Mouse (Mus musculus) brown adipose tissue, adult 24 weeks (tissue): ENCODE data around the gene Ovca2. TPM values are rescaled to one million over a fixed set of nuclear protein-coding genes. Genes with fewer than 3 reads are reported as not detected.

Experiments used
- H3K27ac ChIP-seq: fragments of 200-500 bp; replicated peaks from 2 replicates; pipeline ENCODE4 v1.5.1; 2012; ENCODE audit warnings: low read depth, mild to moderate bottlenecking, low read length
- H3K4me1 ChIP-seq: fragments of 200-500 bp; 2 replicates; pipeline ENCODE4 v1.6.1; 2012; ENCODE audit warnings: low read length, mixed read lengths; ENCODE audit not compliant: control insufficient read depth, insufficient read depth, insufficient read length
- H3K4me3 ChIP-seq: fragments of 200-500 bp; 2 replicates; pipeline ENCODE4 v1.5.1; 2012; ENCODE audit warnings: low read depth, mild to moderate bottlenecking, low read length, moderate library complexity; ENCODE audit not compliant: insufficient read depth
- polyA plus RNA-seq: library from polyadenylated mRNA; stranded (reverse); fragments of >200 nt; gene quantifications from 2 replicates; pipeline ENCODE4 v1.2.4, GENCODE M21; 2012; ENCODE audit not compliant: missing spikeins, insufficient read depth, insufficient read length

Ovca2 gene
- polyA plus RNA-seq, 1 experiment, result 13.2 TPM

DNA sequence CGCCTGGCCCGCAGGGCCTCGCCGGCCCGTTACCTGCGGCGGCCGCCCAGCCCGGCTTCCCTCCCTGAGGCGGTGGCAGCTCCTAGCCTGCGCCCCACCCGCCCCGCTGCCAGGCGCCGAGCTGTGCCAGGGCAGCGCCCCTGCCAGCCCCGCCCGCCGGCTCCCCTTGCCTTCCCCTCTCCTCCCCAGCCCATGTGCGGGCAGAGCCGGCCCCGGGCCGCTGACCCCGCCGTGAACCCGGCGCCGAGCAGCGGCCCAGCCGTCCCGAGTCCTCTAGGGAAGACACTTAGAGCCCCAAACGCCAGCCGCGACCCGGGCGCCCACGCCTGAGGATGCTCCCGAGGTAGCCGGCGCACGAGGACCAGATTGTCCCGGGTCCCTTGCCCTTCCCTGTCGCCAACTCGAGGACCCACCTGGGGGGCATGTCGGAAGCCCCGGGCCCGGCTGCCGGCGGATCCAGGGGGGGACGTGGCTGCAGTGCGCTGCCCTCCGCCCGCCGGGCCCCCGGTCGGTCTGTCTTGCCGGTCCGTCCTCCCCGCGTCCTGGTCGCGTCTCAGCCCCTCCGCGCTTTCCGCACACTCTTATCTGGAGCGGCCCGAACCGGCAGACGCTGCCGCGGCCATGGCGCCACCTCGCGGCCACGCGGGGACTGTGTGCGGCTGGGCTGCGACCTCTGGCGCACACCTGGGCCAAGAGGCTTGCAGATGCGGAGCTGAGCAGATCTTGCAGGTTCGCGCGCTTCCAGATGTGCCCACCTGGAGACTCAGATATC, 9.9 kb downstream of the Ovca2 start:
- Histone ChIP-seq H3K27ac (peak overlapping the region; percentile 79), H3K4me1 (peaks cover 5% of the 10 kb centered on the region; the same call in 1 of the 2 replicates), H3K4me3 (peak overlapping the region; percentile 84)

DNA sequence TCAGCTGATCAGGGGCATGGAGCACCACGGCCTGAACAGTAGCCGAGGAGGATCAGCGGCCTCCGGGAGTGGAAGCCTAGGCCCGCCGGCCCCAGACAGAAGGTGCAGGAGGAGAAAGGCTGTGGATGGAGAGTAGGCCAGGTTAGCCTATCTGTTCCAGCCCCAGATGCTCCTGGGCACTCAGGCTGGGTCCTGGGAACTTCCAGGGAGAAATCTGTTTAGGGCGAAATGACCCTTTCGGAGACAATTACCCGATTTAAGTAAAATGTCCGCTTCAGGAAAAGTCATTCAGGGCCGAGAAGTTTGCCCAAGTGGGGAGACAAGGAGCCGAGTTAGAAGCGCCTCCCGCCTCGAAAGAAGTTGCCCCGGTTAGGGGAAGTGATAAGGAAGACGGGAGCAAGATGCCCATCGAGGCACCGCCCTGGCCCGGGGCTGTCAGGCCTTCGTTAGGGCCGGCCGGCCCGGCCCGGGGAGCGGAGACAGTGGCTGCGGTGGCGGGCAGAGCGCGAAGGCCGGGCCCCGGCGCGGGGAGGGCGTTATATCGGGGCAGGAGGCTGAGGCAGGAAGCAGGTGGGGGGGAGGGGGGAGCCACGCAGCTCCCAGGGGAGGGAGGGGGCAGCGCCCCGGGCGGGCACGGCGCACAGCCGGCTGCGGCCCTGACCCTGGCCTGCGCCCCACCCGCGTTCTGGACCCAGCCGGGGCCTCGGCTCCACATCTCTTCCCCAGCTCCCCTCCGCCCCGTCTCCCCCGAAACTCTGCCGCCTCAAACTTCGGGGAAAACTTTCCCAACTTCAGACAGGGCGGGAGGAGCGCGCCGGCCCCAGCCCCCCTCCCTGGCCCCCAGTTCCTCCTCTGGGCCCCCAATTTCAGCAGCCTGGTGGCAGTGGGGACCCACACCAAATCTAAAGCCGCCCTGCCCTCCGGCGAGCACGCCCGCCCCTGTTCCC, 10.7 kb downstream of the Ovca2 start:
- Histone ChIP-seq H3K4me1 (peaks cover 9% of the 10 kb centered on the region; the same call in 1 of the 2 replicates), H3K27ac (peak overlapping the region; percentile 81), H3K4me3 (peak overlapping the region; percentile 84)

DNA sequence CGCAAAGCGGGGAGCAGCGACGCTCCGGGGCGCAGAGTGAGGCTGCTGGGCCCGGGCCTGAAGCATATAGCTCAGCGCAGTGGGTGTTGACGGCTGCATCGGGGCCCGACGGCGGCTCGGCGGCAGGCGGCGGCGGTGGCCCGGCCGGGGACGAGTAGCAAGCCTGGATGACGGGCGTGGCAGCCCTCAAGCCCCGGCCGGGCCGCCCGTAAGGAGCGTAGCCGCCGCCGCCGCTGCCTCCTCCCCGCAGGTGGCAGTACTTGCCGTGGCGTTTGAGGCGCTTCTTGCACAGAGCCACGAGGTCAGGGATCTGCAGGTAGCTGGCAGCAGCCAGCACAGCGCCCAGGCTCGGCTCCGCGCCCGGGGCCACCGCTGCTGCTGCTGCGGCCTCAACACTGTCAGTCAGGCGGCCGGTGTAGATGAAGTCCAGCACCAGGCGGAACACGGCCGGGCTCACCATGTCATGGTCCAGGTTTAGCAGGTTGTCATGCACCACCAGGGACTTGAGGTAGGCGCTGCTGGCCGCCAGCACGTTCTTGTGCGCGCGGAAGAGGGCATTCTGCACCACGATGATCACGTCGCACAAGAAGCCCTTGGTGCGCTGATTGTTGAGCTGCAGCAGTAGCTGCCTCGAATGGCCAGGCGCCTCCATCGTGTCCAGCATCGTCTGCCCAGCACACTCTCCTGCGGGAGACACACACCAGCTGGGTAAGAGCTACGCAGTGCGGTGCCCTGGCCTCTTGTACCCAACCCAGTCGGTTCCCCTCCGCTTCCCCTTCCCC, 11.6 kb downstream of the Ovca2 start:
- Histone ChIP-seq H3K27ac (peak overlapping the region; percentile 81), H3K4me3 (peak overlapping the region; percentile 84), H3K4me1 (peaks cover 9% of the 10 kb centered on the region; the same call in 1 of the 2 replicates)

DNA sequence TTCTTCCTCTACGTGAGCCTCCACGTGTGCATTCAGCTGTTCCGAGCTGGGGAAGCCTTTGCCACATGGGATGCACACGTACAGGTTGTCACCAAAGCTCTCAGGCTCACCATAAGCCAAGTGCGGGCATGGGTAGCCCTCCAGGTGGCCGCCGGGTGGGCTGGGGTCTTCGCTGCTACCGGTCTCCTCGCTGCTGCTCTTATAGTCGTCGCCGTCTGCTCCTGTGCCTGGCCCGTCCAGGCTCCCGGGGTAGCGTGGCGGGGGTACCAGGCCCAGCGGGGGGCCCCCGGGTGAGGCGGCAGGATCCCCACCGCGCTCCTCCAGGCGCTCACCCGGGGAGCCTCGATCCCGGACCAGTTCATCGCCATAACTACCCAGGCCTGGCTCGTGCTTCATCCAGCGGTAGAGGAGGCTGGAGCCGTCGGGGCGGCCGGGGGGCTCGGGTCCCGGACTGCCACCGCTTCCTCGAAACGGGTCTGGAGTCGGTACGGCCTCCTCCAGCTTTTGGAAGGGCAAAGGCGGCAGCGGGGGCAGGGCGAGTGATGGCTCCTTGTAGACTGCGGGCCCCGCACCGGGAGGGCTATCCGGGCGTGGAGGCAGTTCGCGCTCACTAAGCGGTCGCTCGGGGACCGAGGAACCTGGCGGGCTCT, 12.3 kb downstream of the Ovca2 start:
- Histone ChIP-seq H3K27ac (peak overlapping the region; percentile 59; the same call in 1 of the 2 replicates), H3K4me1 (peaks cover 9% of the 10 kb centered on the region; the same call in 1 of the 2 replicates), H3K4me3 (peak overlapping the region; percentile 84)

- Histone ChIP-seq H3K27ac (peak overlapping the region; percentile 59), H3K4me3 (peak overlapping the region; percentile 84), H3K4me1 (peaks cover 9% of the 10 kb centered on the region; the same call in 1 of the 2 replicates)
Measured at GRCm38 (mm10) chr11:75165441-75166192, 13.0 kb downstream of the Ovca2 start.

DNA sequence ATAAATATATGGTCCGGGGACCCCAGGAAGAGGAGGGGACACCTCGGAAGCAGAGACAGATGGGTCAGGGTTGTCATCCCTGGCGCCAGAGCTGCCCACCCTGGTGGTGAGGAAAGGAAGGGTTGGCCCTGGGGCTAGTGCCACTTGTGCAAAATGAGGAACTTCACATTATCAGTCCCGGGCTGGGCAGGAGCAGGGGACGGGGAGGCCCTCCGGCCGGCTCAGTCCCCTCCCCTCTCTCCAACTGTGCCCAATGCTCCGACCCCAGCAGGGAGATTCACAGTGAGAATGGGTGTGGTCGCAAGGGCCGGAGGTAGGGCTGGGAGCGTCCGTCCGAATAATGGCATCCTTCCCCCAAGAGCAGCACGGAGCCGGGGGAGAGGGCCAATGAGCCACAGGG, 13.9 kb downstream of the Ovca2 start:
- H3K4me1 ChIP-seq, result peaks cover 9% of the 10 kb centered on the region; the same call in 1 of the 2 replicates
- peak overlapping the region; percentile 28 for H3K27ac ChIP-seq
- peak overlapping the region; percentile 84 for H3K4me3 ChIP-seq

GRCm38 (mm10) chr11:75164051-75164450, 14.6 kb downstream of the Ovca2 start:
- Histone ChIP-seq H3K4me3 (peak overlapping the region; percentile 4; the same call in 1 of the 2 replicates), H3K27ac (peak overlapping the region; percentile 4), H3K4me1 (peaks cover 9% of the 10 kb centered on the region; the same call in 1 of the 2 replicates)

- peak overlapping the region; percentile 4 for H3K27ac ChIP-seq
- H3K4me1 ChIP-seq, result peaks cover 11% of the 10 kb centered on the region; the same call in 1 of the 2 replicates
- H3K4me3 ChIP-seq, result no peak overlapping the region
Measured at GRCm38 (mm10) chr11:75163379-75163778, 15.3 kb downstream of the Ovca2 start.

DNA sequence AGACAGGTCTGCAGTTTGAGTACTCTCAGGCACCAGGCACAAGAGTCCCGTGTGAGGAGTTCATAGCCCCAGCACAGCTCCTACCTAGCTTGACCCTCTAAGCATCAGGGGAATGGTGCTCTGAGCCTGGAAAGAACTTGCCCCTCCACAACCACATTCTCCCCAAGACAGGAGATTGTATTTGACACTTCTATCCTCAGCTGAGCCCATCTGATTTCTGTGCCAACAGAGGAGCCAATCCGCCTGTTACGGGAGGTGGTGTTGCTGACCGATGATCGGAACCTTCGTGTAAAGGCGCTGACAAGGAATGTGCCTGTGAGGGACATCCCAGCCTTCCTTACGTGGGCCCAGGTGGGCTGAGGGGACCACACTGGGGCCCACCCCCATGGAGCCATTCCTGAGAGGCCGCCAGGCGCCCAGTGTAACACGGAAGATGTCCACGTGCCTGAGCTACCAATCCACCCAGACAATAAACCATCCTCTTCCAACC, 16.0 kb downstream of the Ovca2 start:
- peaks cover 13% of the 10 kb centered on the region; the same call in 1 of the 2 replicates for H3K4me1 ChIP-seq
- no peak overlapping the region for H3K4me3 ChIP-seq
- H3K27ac ChIP-seq, result peak overlapping the region; percentile 4; the same call in 1 of the 2 replicates

GRCm38 (mm10) chr11:75161417-75162008, 17.1 kb downstream of the Ovca2 start:
- Histone ChIP-seq H3K4me1 (peaks cover 19% of the 10 kb centered on the region; the same call in 1 of the 2 replicates), H3K27ac (peak overlapping the region; percentile 45; the same call in 1 of the 2 replicates), H3K4me3 (no peak overlapping the region)

DNA sequence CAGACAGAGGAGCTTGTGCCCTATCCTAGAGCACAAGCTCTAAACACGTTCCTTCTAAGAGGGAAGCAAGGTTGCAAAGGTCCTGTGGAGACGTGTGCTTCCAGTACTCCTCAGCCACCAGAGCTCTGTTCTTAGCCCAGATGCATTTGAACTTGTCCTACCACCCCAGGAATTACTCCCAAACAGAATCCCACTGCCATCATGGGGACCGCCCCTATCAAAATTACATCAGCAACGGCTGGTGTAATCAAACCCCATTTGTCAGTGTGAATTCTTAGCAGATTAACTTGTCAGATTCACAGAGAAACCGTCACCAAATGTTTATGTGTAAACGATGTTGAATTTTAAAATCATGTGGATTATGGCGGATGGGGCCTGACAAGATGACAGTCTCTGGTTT, 17.7 kb downstream of the Ovca2 start:
- Histone ChIP-seq H3K27ac (no peak overlapping the region), H3K4me3 (no peak overlapping the region), H3K4me1 (peaks cover 22% of the 10 kb centered on the region; the same call in 1 of the 2 replicates)

DNA sequence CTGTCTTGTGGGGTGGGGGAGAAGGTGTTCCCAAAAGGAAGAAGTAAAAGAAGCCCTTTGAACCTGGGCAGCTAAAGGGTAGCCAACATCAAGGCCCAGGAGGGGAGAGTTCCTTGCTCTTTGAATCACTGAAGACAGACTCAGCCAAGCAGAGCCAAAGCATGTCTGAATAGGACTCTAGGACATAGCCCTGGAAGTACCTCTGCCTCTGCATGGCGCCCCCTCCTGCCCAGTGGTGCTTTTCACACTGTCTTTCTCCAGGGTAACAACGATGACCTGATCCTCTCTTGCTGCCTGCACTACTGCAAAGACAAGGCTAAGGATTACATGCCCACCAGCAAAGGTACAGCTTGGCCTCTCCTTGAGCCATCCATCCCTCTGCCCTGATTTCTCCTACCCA, 19.1 kb downstream of the Ovca2 start:
- Histone ChIP-seq H3K4me1 (peaks cover 19% of the 10 kb centered on the region; the same call in 1 of the 2 replicates), H3K4me3 (no peak overlapping the region), H3K27ac (peak overlapping the region; percentile 24)

- peaks cover 26% of the 10 kb centered on the region for H3K4me1 ChIP-seq
- no peak overlapping the region for H3K4me3 ChIP-seq
- peak overlapping the region; percentile 76 for H3K27ac ChIP-seq
Measured at GRCm38 (mm10) chr11:75158432-75158831, 20.2 kb downstream of the Ovca2 start.
